Mouse (Mus musculus): ENCODE results near the gene Plcl1.
A peak's percentile ranks its signal among the peaks of the same experiment; 100 is the strongest.

The Plcl1 gene

GRCm38 (mm10) chr1:55525100-55525499 lies 119.4 kb downstream of the Plcl1 start:
- no peak for DNase-seq (ENCODE audit: low spot score in 2 of 2)

GRCm38 (mm10) chr1:55525748-55526147 lies 120.0 kb downstream of the Plcl1 start:
- DNase-seq (ENCODE audit: low spot score in 2 of 2) = no peak

GRCm38 (mm10) chr1:55528547-55529304 lies 123.0 kb downstream of the Plcl1 start:
- no peak for DNase-seq (ENCODE audit: low spot score in 2 of 2)

GRCm38 (mm10) chr1:55533823-55534222 lies 128.1 kb downstream of the Plcl1 start:
- no peak for DNase-seq (ENCODE audit: low spot score in 2 of 2)

- DNase-seq (ENCODE audit: low spot score in 2 of 2) = no peak
Observed at GRCm38 (mm10) chr1:55554405-55554804, 148.7 kb downstream of the Plcl1 start.

DNA sequence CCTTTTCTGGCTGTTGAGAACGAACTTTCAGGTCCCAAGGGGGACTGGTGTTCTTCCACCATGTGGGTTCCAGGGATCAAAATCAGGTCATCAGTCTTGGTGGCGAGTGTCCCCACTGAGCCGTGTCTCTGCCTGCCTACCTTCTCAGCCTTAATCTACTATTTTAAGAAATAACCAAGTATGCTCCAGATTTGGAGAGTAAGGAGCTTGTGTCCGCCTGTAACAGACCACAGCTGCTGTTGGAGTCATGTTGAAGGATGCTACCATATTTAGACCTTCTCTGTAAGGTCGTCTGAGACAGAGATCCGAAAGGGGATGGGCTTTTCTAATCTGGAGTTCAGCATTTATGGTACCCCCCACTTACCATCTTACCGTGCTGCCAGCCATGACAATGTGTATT lies 152.2 kb downstream of the Plcl1 start:
- no peak for DNase-seq (ENCODE audit: low spot score in 2 of 2)

GRCm38 (mm10) chr1:55558409-55558808 lies 152.7 kb downstream of the Plcl1 start:
- no peak for DNase-seq (ENCODE audit: low spot score in 2 of 2)

DNA sequence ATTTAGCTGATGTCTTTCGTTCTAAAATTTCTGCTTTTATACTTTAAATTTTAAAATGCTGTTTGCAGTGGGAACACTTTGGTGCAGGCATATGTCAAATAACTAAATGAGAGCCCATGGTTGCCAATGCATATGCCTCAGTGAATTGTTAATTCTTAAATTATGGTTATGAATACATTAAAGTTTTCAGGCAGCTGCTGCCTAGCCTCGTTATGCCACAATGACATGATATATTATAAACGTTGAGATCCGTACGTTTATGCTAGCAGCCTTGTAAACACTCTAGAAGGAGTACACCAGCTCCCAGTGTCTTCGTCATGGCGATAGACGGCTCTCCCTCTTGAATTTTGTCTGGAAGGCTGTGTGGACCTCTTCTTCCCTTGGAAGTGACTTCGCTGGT lies 154.3 kb downstream of the Plcl1 start:
- DNase-seq (ENCODE audit: low spot score in 2 of 2) = no peak

DNA sequence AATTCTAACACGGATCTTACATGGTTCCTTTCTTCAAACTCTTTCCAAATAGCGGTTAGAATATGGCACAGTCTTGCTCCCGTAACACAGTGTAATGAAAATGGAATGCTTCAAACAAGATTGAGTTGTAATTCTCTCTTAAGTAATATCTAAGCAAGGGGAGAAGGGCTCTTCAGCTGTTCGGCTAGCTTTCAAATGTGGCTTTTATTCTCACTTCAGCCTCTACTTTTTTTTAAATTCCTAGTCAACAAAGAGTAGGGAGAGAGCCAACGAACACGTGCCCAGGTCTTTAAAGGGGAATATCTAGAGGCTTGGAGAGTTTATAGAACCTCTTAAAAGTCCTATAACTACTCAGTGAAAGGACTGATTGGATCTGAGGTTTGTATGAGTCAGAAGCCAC lies 160.2 kb downstream of the Plcl1 start:
- DNase-seq (ENCODE audit: low spot score in 2 of 2) = no peak

DNA sequence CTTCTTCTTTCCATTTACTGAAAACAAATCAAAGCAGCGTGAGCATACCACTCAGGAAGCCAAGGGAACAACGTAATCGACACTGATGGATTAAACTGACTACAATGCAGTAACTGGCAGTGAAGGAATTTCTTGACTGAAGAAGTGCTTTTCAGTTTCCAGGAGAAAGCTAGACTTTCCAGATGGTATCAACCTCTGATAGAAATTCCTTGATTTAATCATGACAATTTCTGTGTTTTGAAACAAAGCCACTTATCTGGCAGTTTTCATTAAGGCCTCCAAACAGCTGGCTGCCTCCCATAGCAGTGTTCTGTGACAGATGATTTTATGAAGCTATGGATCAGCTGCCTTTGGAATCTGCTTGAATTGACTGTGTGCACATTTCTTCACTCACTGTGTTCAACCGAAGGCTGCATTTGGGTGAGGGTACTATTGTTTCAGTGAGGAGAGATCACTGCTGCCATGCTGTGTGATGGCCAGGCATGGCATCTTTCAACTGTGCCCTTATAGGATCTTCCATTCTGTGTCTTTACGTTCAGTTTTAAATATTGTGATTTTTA lies 162.2 kb downstream of the Plcl1 start:
- DNase-seq (ENCODE audit: low spot score in 2 of 2) = no peak

- no peak for DNase-seq (ENCODE audit: low spot score in 2 of 2)
Observed at GRCm38 (mm10) chr1:55570225-55570624, 164.5 kb downstream of the Plcl1 start.

DNA sequence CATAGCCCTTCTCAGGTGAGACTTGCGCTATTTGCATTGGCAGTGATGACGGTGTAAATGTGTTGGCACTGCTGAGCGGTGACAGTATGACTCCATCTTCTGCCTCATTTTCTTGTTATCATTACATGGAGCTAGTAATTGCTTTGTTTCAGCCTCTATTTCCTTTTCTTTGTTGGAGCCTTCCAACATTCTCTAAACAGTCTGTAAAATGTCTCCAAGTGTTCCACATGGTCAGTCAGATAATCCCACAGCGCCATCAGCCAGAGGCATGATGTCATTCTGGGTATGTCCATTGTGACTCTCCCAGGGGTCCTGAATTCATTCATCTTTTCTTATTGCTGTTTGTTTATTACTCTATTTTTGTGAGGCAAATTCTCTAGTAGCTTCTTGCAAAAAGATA lies 165.7 kb downstream of the Plcl1 start:
- DNase-seq (ENCODE audit: low spot score in 2 of 2) = no peak

GRCm38 (mm10) chr1:55572202-55572601 lies 166.5 kb downstream of the Plcl1 start:
- no peak for DNase-seq (ENCODE audit: low spot score in 2 of 2)

GRCm38 (mm10) chr1:55572664-55573063 lies 166.9 kb downstream of the Plcl1 start:
- DNase-seq (ENCODE audit: low spot score in 2 of 2) = no peak

DNA sequence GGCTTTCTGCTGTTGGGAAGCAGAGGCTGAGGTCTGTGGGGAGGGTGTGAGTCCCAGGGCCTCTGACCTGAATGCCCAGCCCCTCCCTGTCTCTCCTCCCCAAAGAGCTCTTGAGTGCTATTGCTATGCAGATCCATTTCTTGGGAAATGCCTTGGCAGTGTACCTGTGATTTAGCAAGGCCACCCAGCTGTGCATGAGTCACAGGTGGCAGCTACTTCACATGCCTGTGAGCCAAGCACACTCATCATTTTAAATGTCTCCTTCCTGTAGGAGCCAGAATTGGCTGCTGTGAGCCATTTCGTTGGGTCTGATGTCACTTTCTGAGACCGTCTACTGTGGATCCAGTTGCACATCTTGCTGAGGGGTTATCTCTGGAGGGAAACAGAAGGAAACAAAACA lies 170.2 kb downstream of the Plcl1 start:
- DNase-seq (ENCODE audit: low spot score in 2 of 2) = peak in 1 of 2 experiments; percentile 11

GRCm38 (mm10) chr1:55581752-55582151 lies 176.0 kb downstream of the Plcl1 start:
- DNase-seq (ENCODE audit: low spot score in 2 of 2) = no peak

GRCm38 (mm10) chr1:55585441-55585840 lies 179.7 kb downstream of the Plcl1 start:
- no peak for DNase-seq (ENCODE audit: low spot score in 2 of 2)

- DNase-seq (ENCODE audit: low spot score in 2 of 2) = no peak
Observed at GRCm38 (mm10) chr1:55588090-55588489, 182.4 kb downstream of the Plcl1 start.

GRCm38 (mm10) chr1:55590047-55590446 lies 184.3 kb downstream of the Plcl1 start:
- no peak for DNase-seq (ENCODE audit: low spot score in 2 of 2)

GRCm38 (mm10) chr1:55600496-55600895 lies 194.8 kb downstream of the Plcl1 start:
- no peak for DNase-seq (ENCODE audit: low spot score in 2 of 2)

GRCm38 (mm10) chr1:55604593-55604992 lies 198.9 kb downstream of the Plcl1 start:
- DNase-seq (ENCODE audit: low spot score in 2 of 2) = no peak

GRCm38 (mm10) chr1:55605450-55605849 lies 199.7 kb downstream of the Plcl1 start:
- DNase-seq (ENCODE audit: low spot score in 2 of 2) = no peak

DNA sequence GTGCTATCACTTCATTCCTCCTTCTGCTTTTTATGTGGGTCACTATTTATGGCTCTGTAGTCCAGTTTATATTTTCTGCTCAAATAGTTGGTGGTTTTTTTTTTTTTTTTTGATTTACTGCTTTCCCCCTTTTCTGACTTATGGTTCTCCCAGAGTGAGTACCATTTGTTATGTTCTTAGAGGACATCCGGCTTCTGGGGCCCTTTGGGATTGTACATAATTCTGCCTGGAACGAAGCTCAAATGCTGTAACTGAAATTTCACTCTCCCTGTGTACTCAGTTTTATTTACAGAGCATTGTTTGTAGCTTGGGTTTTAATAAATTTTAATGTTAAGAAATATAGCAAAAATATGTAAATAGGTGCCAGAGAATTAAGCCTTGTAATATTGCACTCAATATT lies 200.2 kb downstream of the Plcl1 start:
- DNase-seq (ENCODE audit: low spot score in 2 of 2) = no peak

GRCm38 (mm10) chr1:55606405-55606804 lies 200.7 kb downstream of the Plcl1 start:
- DNase-seq (ENCODE audit: low spot score in 2 of 2) = no peak

Measured in frontal cortex, postnatal 10 days (tissue).